Mouse (Mus musculus) testis, adult 2 months (tissue): Measurements from ENCODE around the gene Rab7b.

Source experiments
- CTCF ChIP-seq: fragments of 200-500 bp; IDR thresholded peaks from 2 replicates; pipeline ENCODE4 v1.5.1; 2012; ENCODE audit warnings: low read depth, mild to moderate bottlenecking, inconsistent platforms, low read length, moderate library complexity; ENCODE audit not compliant: control insufficient read depth, insufficient read depth, insufficient replicate concordance
- POLR2A ChIP-seq: fragments of 200-500 bp; IDR thresholded peaks from 2 replicates; pipeline ENCODE4 v1.6.1; 2012; ENCODE audit warnings: low read depth, mild to moderate bottlenecking, inconsistent platforms, low read length, moderate library complexity; ENCODE audit not compliant: control insufficient read depth

DNA sequence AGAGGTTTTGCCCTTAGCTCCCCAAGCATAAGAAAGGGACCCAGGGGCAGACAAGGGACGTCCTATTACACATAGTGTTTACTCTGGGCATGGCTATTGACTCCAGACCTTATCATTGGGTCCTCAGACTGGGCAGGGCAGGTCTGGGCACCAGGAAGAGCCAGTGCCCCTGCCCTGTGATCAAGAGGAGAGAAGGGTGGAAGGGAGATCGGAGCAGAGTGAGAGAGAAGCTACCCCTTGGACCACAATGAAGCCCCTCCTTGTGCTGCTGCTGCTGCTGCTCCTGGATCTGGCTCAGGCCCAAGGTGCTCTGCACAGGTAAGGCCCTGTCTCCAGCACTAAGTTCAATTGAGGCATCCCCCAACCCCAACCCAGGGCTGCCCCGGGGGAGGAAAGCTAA, 26.7 kb upstream of the Rab7b start:
- TF ChIP-seq CTCF (no peak), POLR2A (no peak)
